Mouse (Mus musculus): ENCODE data around the gene Glt1d1.

GRCm38 (mm10) chr5:127616151-127616550 lies 15.9 kb upstream of the Glt1d1 start:
- TF ChIP-seq CTCF (IDR thresholded peaks at IDR 0.05; ENCODE audit: low read depth, low read length), result no peak
- TF ChIP-seq POLR2A (IDR thresholded peaks at IDR 0.05; ENCODE audit: extremely low read depth, insufficient read depth, low read length), result no peak

Data from liver, adult 2 months (tissue).